Mouse (Mus musculus) erythroblast, embryonic 14.5 days (primary cell): ENCODE results near the gene Gnai3. TPM values are rescaled to one million over a fixed set of nuclear protein-coding genes. Genes with fewer than 3 reads are reported as not detected.

Experiments
- H3K27me3 ChIP-seq: 2 replicates; pipeline ENCODE4 v1.6.1; 2012; ENCODE audit warnings: inconsistent platforms; ENCODE audit not compliant: control insufficient read depth
- H3K36me3 ChIP-seq: 2 replicates; pipeline ENCODE4 v1.6.1; 2012; ENCODE audit warnings: mild to moderate bottlenecking, inconsistent platforms; ENCODE audit not compliant: control insufficient read depth
- H3K4me1 ChIP-seq: 2 replicates; pipeline ENCODE4 v1.6.1; 2012; ENCODE audit warnings: inconsistent platforms; ENCODE audit not compliant: control insufficient read depth
- H3K4me3 ChIP-seq: replicated peaks from 2 replicates; pipeline ENCODE3; 2012; ENCODE audit warnings: moderate library complexity, mild to moderate bottlenecking, inconsistent platforms
- H3K9me3 ChIP-seq: 2 replicates; pipeline ENCODE4 v1.6.1; 2012; ENCODE audit warnings: low read length, inconsistent platforms, mixed read lengths; ENCODE audit not compliant: control insufficient read depth
- GATA1 ChIP-seq: IDR thresholded peaks from 2 replicates; pipeline ENCODE4 v1.6.1; 2012; ENCODE audit warnings: low read length, inconsistent platforms, mixed read lengths
- TAL1 ChIP-seq: IDR thresholded peaks from 3 replicates; pipeline ENCODE4 v1.6.1; 2012; ENCODE audit warnings: low read length, inconsistent platforms, mixed read lengths
- polyA plus RNA-seq: library from polyadenylated mRNA; stranded (reverse); fragments of >175 nt; gene quantifications from 2 replicates; pipeline ENCODE4 v1.2.3, GENCODE M21; 2012

Gene Gnai3
- polyA plus RNA-seq, 1 experiment: 0.27 TPM

DNA sequence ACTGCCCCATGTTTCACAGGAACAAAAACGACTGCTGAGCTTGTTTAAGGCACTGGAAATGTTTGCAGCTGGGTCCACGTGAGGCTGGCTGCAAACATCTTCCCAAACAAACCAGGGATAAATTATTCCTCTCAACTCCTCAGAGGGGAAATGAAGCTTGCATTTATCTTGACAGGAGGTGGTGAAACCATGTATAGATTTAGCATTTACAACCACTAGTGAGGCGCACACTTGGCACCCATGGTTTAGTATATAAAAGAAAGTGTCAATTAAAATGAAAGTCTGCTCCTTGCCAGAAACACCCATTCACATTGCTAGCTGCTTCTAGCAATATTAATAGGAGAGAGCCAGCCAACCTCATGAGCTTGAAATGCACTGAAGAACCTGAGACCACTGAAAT lies 44.4 kb downstream of the Gnai3 start:
- peaks cover 72% of the 10 kb centered on the region for H3K4me1 ChIP-seq
- H3K27me3 ChIP-seq: no peaks in the 10 kb centered on the region
- peaks cover 73% of the 10 kb centered on the region for H3K36me3 ChIP-seq
- TF ChIP-seq TAL1 (no peak), GATA1 (no peak)
- no peaks in the 10 kb centered on the region for H3K9me3 ChIP-seq
- H3K4me3 ChIP-seq: no peak overlapping the region

DNA sequence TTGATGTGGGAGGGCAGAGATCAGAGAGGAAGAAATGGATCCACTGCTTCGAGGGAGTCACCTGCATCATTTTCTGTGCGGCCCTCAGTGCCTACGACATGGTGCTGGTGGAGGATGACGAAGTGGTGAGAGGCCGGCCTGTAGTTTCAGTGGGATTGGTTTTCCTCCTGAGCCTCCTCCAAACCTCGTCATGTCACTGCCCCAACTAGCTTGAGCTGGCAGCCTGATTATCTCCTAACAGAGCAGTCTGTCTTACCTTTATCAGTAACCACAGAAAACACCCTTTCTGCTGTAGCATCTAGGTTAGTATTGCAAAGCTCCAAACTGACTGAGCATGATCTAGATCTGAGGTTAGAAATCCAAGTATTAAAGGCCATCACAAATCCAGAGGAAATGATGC lies 47.6 kb downstream of the Gnai3 start:
- Histone ChIP-seq H3K4me1 (peaks cover 79% of the 10 kb centered on the region), H3K9me3 (no peaks in the 10 kb centered on the region), H3K27me3 (no peaks in the 10 kb centered on the region), H3K36me3 (peaks cover 52% of the 10 kb centered on the region), H3K4me3 (peak overlapping the region; percentile 54)
- TF ChIP-seq GATA1: peak; percentile 78
- peak; percentile 75 for TF ChIP-seq TAL1

DNA sequence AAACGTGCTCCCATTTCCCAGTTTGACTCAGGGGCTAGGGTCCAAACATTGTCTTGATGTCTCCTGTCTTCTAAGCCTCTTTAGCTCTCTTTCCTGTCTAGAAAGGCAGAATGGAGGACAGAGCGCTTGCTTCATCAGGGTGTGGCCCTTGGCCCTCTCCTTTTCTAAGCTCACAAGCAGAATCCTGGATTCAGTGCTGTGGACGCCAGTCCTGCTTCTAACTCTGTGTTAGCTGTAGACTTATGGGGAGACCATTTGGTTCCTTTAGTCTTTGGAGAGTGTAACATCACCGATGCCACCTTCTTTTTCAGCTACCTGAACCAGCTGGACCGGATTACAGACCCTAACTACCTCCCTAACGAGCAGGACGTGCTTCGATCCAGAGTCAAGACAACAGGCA lies 48.3 kb downstream of the Gnai3 start:
- Histone ChIP-seq H3K9me3 (no peaks in the 10 kb centered on the region), H3K4me3 (peak overlapping the region; percentile 54), H3K4me1 (peaks cover 85% of the 10 kb centered on the region), H3K27me3 (no peaks in the 10 kb centered on the region), H3K36me3 (peaks cover 45% of the 10 kb centered on the region)
- TF ChIP-seq GATA1 (no peak), TAL1 (no peak)

DNA sequence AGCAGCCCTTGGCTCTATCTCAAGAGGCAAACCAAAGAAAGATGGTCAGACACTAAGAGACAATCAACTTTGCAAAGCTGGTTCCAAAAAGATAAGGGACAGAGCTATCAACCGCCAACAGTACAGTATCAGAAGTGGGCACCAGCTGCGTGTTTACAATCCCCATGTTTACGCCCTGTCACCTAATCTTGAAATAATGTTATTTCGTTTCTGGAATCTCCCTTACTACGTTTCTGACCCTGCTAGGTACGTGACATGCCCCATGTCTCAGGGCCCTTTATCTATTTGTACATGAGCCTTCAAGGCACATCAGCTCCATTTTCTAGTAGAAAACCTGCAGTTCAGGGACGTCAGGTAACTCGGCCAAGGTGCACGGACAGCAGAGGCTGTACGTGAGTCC lies 49.2 kb downstream of the Gnai3 start:
- Histone ChIP-seq H3K27me3 (peaks cover 5% of the 10 kb centered on the region), H3K4me3 (peak overlapping the region; percentile 54), H3K36me3 (peaks cover 40% of the 10 kb centered on the region), H3K4me1 (peaks cover 89% of the 10 kb centered on the region), H3K9me3 (no peaks in the 10 kb centered on the region)
- TF ChIP-seq TAL1 (peak; percentile 94), GATA1 (peak; percentile 97)

DNA sequence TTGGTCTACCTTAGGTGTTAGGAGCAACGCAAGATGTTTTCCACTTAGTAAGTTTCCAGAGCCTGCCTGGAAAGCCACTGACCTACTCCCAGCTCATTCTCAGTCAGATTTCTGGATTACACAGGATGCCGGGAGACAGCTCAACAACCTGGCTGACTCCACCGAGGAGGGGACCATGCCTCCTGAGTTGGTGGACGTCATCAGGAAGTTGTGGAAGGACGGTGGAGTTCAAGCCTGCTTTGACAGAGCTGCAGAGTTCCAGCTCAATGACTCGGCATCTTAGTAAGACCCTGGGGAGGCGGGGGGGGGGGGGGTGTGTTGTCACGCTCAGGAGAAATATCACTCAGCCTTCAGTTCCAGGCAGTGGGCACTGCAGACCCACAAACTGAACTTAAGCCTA lies 49.7 kb downstream of the Gnai3 start:
- no peak for TF ChIP-seq GATA1
- no peak for TF ChIP-seq TAL1

DNA sequence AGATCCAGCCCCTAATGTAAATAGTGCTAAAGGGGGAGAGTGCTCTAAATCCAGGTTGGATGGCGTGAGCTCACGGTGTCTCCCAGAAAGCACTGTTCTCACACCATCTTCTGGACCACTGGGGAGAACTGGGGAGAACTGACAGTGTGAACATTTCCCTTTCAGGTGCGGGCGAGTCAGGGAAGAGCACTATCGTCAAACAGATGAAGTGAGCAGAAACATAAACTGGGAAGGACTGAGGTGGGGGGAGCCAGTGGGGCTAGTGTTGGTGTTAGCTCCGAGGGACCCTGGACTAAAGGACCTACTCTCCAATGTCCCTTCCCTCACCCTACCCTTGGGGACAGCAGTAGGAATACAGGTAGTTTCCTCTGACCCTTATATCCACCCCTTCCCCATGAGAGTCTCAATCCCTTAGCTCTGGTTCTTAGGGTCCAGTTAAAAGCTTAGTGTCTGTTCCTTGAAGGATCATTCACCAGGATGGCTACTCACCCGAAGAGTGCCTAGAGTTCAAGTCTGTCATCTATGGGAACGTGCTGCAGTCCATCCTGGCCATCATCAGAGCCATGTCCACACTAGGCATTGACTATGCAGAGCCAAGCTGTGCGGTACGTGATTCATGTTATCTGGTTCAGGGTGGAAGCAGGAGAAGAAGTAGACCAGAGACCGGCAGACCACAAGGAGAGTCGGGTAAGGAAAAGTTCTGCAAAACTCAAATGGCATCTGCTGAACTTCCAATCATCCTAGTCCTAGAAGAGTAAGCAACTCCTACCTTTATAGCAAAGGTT lies 50.8 kb downstream of the Gnai3 start:
- Histone ChIP-seq H3K36me3 (peaks cover 28% of the 10 kb centered on the region), H3K4me1 (peaks cover 83% of the 10 kb centered on the region), H3K4me3 (peak overlapping the region; percentile 3), H3K27me3 (peaks cover 5% of the 10 kb centered on the region), H3K9me3 (no peaks in the 10 kb centered on the region)
- TF ChIP-seq TAL1: no peak
- TF ChIP-seq GATA1: no peak

More for the DNA sequence above, 49.7 kb downstream of the Gnai3 start:
- peaks cover 5% of the 10 kb centered on the region for H3K27me3 ChIP-seq
- no peaks in the 10 kb centered on the region for H3K9me3 ChIP-seq
- peaks cover 37% of the 10 kb centered on the region for H3K36me3 ChIP-seq
- peaks cover 87% of the 10 kb centered on the region for H3K4me1 ChIP-seq
- H3K4me3 ChIP-seq: peak overlapping the region; percentile 54

DNA sequence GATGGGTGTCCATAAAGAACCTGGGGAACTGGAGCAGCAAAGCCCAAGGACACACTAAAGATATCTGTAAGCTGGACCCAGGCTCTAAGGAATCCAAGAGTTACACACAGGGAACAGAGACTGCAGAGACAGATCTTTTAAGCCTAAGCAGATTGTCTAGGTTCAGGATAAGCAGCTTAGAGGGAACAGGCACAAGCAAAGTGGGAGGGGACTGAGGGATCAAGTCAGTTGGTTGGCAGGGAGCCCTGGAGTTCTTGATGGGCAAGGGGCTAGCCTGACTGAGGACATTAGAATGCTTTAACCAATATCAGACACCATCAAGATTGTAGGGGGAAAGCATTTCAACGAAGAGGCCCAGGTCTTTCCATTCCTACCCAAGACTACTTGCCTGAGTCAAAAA lies 51.8 kb downstream of the Gnai3 start:
- Histone ChIP-seq H3K9me3 (no peaks in the 10 kb centered on the region), H3K27me3 (peaks cover 5% of the 10 kb centered on the region), H3K36me3 (peaks cover 18% of the 10 kb centered on the region), H3K4me1 (peaks cover 82% of the 10 kb centered on the region), H3K4me3 (no peak overlapping the region)
- no peak for TF ChIP-seq GATA1
- no peak for TF ChIP-seq TAL1

DNA sequence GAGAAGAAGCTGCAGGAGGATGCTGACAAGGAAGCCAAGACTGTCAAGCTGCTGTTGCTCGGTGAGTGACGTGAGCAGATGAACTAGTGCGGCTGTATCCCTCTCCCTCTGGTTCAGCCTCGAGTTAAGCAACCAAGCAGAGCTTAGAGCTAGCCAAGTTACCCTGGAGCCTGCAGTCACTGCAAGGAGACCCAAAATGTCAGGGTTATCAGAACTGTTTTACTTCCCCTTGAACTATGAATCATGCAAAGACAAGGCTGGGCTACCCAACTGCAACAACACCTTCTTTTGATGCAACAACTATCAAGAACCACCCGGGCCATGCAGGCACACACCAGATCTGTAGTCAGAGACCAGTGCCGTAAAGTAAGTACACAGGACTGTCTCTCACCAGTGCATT lies 52.6 kb downstream of the Gnai3 start:
- TF ChIP-seq GATA1: no peak
- no peak for TF ChIP-seq TAL1
- H3K27me3 ChIP-seq: peaks cover 5% of the 10 kb centered on the region
- no peaks in the 10 kb centered on the region for H3K9me3 ChIP-seq
- no peak overlapping the region for H3K4me3 ChIP-seq
- peaks cover 80% of the 10 kb centered on the region for H3K4me1 ChIP-seq
- peaks cover 13% of the 10 kb centered on the region for H3K36me3 ChIP-seq

DNA sequence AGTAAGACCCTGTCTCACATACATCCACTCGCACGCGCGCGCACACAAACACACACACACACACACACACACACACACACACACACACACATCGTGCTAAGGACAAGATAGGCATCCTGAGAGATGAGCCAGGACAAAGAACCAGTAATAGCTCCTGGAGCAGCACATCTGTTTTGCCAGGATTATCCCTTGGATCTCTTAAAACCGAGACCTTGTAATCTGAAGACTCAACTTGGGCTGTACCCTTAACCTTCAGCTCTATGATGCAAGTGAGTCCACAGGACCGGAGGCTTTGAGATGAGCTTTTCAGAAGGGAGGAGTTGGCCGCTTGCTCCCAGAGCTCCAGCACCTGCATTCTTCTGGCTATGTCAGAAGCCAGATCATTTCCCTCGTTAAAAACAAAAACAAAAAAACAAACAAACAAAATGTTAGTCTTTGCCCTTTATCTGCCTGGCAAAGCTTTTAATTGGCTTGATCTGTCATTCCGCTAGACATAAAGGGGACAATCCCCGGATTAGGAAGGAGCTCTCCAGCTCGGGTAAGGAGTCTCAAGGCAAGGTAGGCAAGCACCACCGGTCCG lies 53.3 kb downstream of the Gnai3 start, which contains the start of gene Gnat2:
Gnat2 (plus strand) TSS at position 254 of the 580 bp plus-strand sequence.
- H3K27me3 ChIP-seq: peaks cover 5% of the 10 kb centered on the region
- H3K9me3 ChIP-seq: no peaks in the 10 kb centered on the region
- no peak for TF ChIP-seq TAL1
- no peak for TF ChIP-seq GATA1
- peaks cover 8% of the 10 kb centered on the region for H3K36me3 ChIP-seq
- peaks cover 74% of the 10 kb centered on the region for H3K4me1 ChIP-seq
- no peak within 1 kb of the TSS for H3K4me3 ChIP-seq
